Mouse (Mus musculus) CH12.LX (cell line): Measurements from ENCODE around the gene Ctnnbip1. TPM values are rescaled to one million over a fixed set of nuclear protein-coding genes. Genes with fewer than 3 reads are reported as not detected.

Experiments used
- DNase-seq: peaks from one replicate; pipeline ENCODE4 v3.0.0-alpha.2; 2013; ENCODE audit errors: extremely low read depth
- H3K27ac ChIP-seq: 2 replicates; pipeline ENCODE4 v1.5.1; 2012; ENCODE audit warnings: low read depth, mild to moderate bottlenecking, control low read depth, moderate library complexity; ENCODE audit not compliant: insufficient read depth
- H3K27me3 ChIP-seq: replicated peaks from 2 replicates; pipeline ENCODE3; 2012; ENCODE audit warnings: inconsistent platforms
- H3K36me3 ChIP-seq, 2 experiments: replicated peaks in 1 of 2; 2 replicates each; pipeline versions ENCODE3 to v1.6.1; 2012; ENCODE audit warnings: inconsistent platforms in 1 of 2, low read length in 1 of 2, mild to moderate bottlenecking in 1 of 2, mixed read lengths in 1 of 2, moderate library complexity in 1 of 2; ENCODE audit not compliant: control insufficient read depth in 1 of 2, insufficient read depth in 1 of 2
- H3K4me1 ChIP-seq, 2 experiments: 2 replicates each; pipeline ENCODE4 v1.6.1; 2012; ENCODE audit warnings: inconsistent platforms in 1 of 2, moderate library complexity in 1 of 2; ENCODE audit not compliant: insufficient read depth in 2 of 2, control insufficient read depth in 1 of 2
- H3K4me2 ChIP-seq: 2 replicates; pipeline ENCODE4 v1.6.1; 2012; ENCODE audit warnings: low read depth, mild to moderate bottlenecking, control low read depth; ENCODE audit not compliant: poor library complexity, insufficient read depth, severe bottlenecking
- H3K4me3 ChIP-seq, 3 experiments: fragments of 150-350 bp in 1 of 3; sonication (generic) in 1 of 3; replicated peaks in 1 of 3; 2 replicates each; pipeline versions ENCODE3 to v1.5.1; 2011 to 2012; ENCODE audit warnings: low read depth in 2 of 3, low read length in 2 of 3, mild to moderate bottlenecking in 2 of 3, moderate library complexity in 2 of 3, control low read depth in 1 of 3, improper control_type of control experiment in 1 of 3, inconsistent platforms in 1 of 3, mixed read lengths in 1 of 3; ENCODE audit not compliant: poor library complexity in 1 of 3
- H3K79me2 ChIP-seq: replicated peaks from 2 replicates; pipeline ENCODE4 v1.6.1; 2012; ENCODE audit warnings: mild to moderate bottlenecking, moderate library complexity; ENCODE audit not compliant: control insufficient read depth, poor library complexity, insufficient read depth, severe bottlenecking; ENCODE audit errors: extremely low read depth
- H3K9ac ChIP-seq: 2 replicates; pipeline ENCODE4 v1.6.1; 2012; ENCODE audit warnings: low read depth, mild to moderate bottlenecking, control low read depth, moderate library complexity; ENCODE audit not compliant: insufficient read depth
- H3K9me3 ChIP-seq: replicated peaks from 2 replicates; pipeline ENCODE3; 2012; ENCODE audit warnings: low read length, inconsistent platforms, mixed read lengths
- CTCF ChIP-seq, 2 experiments: IDR thresholded peaks in 1 of 2; conservative IDR thresholded peaks in 1 of 2; 2 replicates each; pipeline ENCODE4 v1.5.1; 2011 to 2012; ENCODE audit warnings: low read depth in 2 of 2, low read length in 2 of 2, improper control_type of control experiment in 1 of 2, inconsistent platforms in 1 of 2, mild to moderate bottlenecking in 1 of 2, moderate library complexity in 1 of 2
- E2F4 ChIP-seq: IDR thresholded peaks from 2 replicates; pipeline ENCODE4 v1.6.1; 2011; ENCODE audit warnings: low read depth, low read length, improper control_type of control experiment; ENCODE audit not compliant: insufficient replicate concordance
- HCFC1 ChIP-seq: IDR thresholded peaks from 2 replicates; pipeline ENCODE4 v1.6.1; 2012; ENCODE audit warnings: low read depth, mild to moderate bottlenecking, inconsistent platforms, low read length, improper control_type of control experiment
- JUND ChIP-seq: conservative IDR thresholded peaks from 2 replicates; pipeline ENCODE4 v1.6.1; 2011; ENCODE audit warnings: low read depth, low read length, improper control_type of control experiment
- KAT2A ChIP-seq: IDR thresholded peaks from 2 replicates; pipeline ENCODE4 v1.6.1; 2012; ENCODE audit warnings: low read length, improper control_type of control experiment, inconsistent platforms; ENCODE audit not compliant: insufficient replicate concordance
- MAFK ChIP-seq: IDR thresholded peaks from 2 replicates; pipeline ENCODE4 v1.6.1; 2011; ENCODE audit warnings: low read length, improper control_type of control experiment; ENCODE audit not compliant: insufficient replicate concordance
- MAX ChIP-seq: IDR thresholded peaks from 2 replicates; pipeline ENCODE4 v1.6.1; 2011; ENCODE audit warnings: low read length, improper control_type of control experiment
- MXI1 ChIP-seq: IDR thresholded peaks from 2 replicates; pipeline ENCODE4 v1.6.1; 2011; ENCODE audit warnings: mild to moderate bottlenecking, low read depth, low read length, improper control_type of control experiment
- NELFE ChIP-seq: IDR thresholded peaks from 2 replicates; pipeline ENCODE4 v1.6.1; 2011; ENCODE audit warnings: low read depth, low read length, improper control_type of control experiment
- PAX5 ChIP-seq: IDR thresholded peaks from 2 replicates; pipeline ENCODE4 v1.6.1; 2012; ENCODE audit warnings: low read length, inconsistent platforms, mixed read lengths
- POLR2A ChIP-seq: IDR thresholded peaks from 2 replicates; pipeline ENCODE4 v1.6.1; 2011; ENCODE audit warnings: low read depth, mild to moderate bottlenecking, improper control_type of control experiment, low read length
- SIN3A ChIP-seq: IDR thresholded peaks from 2 replicates; pipeline ENCODE4 v1.6.1; 2012; ENCODE audit warnings: low read length, improper control_type of control experiment, inconsistent platforms
- TBP ChIP-seq: conservative IDR thresholded peaks from 2 replicates; pipeline ENCODE4 v1.6.1; 2011; ENCODE audit warnings: low read depth, low read length, improper control_type of control experiment
- USF1 ChIP-seq: IDR thresholded peaks from 2 replicates; pipeline ENCODE4 v1.6.1; 2014; ENCODE audit warnings: low read depth, mild to moderate bottlenecking, inconsistent platforms, low read length, improper control_type of control experiment
- USF2 ChIP-seq: conservative IDR thresholded peaks from 2 replicates; pipeline ENCODE4 v1.6.1; 2011; ENCODE audit warnings: low read depth, low read length, improper control_type of control experiment
- ZC3H11A ChIP-seq: IDR thresholded peaks from 2 replicates; pipeline ENCODE4 v1.6.1; 2012; ENCODE audit warnings: low read depth, mild to moderate bottlenecking, inconsistent platforms, low read length, improper control_type of control experiment
- ZKSCAN1 ChIP-seq: IDR thresholded peaks from 2 replicates; pipeline ENCODE4 v1.6.1; 2012; ENCODE audit warnings: low read depth, inconsistent platforms, low read length, improper control_type of control experiment, borderline replicate concordance
- ZMIZ1 ChIP-seq: IDR thresholded peaks from 2 replicates; pipeline ENCODE4 v1.6.1; 2012; ENCODE audit warnings: low read depth, mild to moderate bottlenecking, inconsistent platforms, low read length, improper control_type of control experiment
- dilution Hi-C: fragments of 300-500 bp; cut with MboI; formaldehyde crosslinking; loops from 2 replicates; pipeline ENCODE4 v1.14.3; 2020; ENCODE audit warnings: low sequenced_read_pairs; ENCODE audit not compliant: extremely low pct_unique_long_range_greater_than_20kb, extremely low pct_ligation_motif_present
- in situ Hi-C: fragments of 300-500 bp; cut with MboI; formaldehyde crosslinking; loops from 3 replicates; pipeline ENCODE4 v1.14.3; 2019; ENCODE audit warnings: low sequenced_read_pairs, low pct_ligation_motif_present, low pct_unique_long_range_greater_than_20kb, mixed read lengths
- polyA plus RNA-seq: library from polyadenylated mRNA; unstranded; fragments of >175 nt; gene quantifications from 2 replicates; pipeline ENCODE4 v1.2.1, GENCODE M21; 2012; ENCODE audit warnings: low read depth; ENCODE audit not compliant: insufficient read length
- total RNA-seq, 2 experiments: library from RNA; depleted of rRNA; stranded (reverse); fragments of 300-350 nt in 1 of 2; fragments of >200 nt in 1 of 2; gene quantifications; 2 replicates each; pipeline ENCODE4 v1.2.3; 2012 to 2014

Gene Ctnnbip1
- total and polyA plus RNA-seq, 3 experiments, result 4.5 to 5.9 (median 5.7) TPM

GRCm38 (mm10) chr4:149521258-149521657, 3.2 kb downstream of the Ctnnbip1 start:
- Histone ChIP-seq H3K79me2 (no peaks in the 10 kb centered on the region), H3K4me3 (no peak overlapping the region), H3K4me1 (peaks cover 6 to 12% of the 10 kb centered on the region in 2 experiments; a peak in 3 of 4 replicates), H3K9me3 (peaks cover 2% of the 10 kb centered on the region), H3K27ac (no peak overlapping the region), H3K36me3 (no peaks in the 10 kb centered on the region), H3K4me2 (no peak overlapping the region)
- dilution Hi-C loops, result no loop called here
- no peak for DNase-seq
- in situ Hi-C loops, result no loop called here
- TF ChIP-seq TBP, result no peak
- TF ChIP-seq MXI1, result no peak
- TF ChIP-seq USF1, result no peak
- no peak for TF ChIP-seq HCFC1
- TF ChIP-seq JUND, result no peak
- no peak for TF ChIP-seq ZMIZ1
- TF ChIP-seq E2F4, result no peak
- no peak for TF ChIP-seq SIN3A
- no peak for TF ChIP-seq POLR2A
- no peak for TF ChIP-seq ZKSCAN1
- TF ChIP-seq KAT2A, result no peak
- no peak for TF ChIP-seq USF2
- TF ChIP-seq MAX, result no peak
- no peak for TF ChIP-seq PAX5
- TF ChIP-seq ZC3H11A, result no peak
- TF ChIP-seq NELFE, result no peak
- TF ChIP-seq CTCF (conservative IDR thresholded peaks at IDR 0.05 in 1 of 2, IDR thresholded peaks at IDR 0.05 in 1 of 2; ENCODE audit: low read depth in 2 of 2, low read length in 2 of 2), result no peak
- no peak for TF ChIP-seq MAFK
- TF ChIP-seq, all 38 proteins: peak for 0
- Histone ChIP-seq H3K9ac (no peak overlapping the region), H3K27me3 (peaks cover 28% of the 10 kb centered on the region)

- Histone ChIP-seq H3K79me2 (no peaks in the 10 kb centered on the region), H3K9ac (no peak overlapping the region), H3K9me3 (no peaks in the 10 kb centered on the region), H3K27ac (no peak overlapping the region), H3K4me2 (no peak overlapping the region), H3K27me3 (peaks cover 21% of the 10 kb centered on the region), H3K4me3 (no peak overlapping the region), H3K4me1 (peaks cover 5 to 8% of the 10 kb centered on the region in 2 experiments), H3K36me3 (no peaks in the 10 kb centered on the region)
- DNase-seq, result no peak
- TF ChIP-seq USF1 (no peak), MAX (no peak)
- dilution Hi-C loops, result no loop called here
- in situ Hi-C loops, result no loop called here
Observed at GRCm38 (mm10) chr4:149523961-149524360, 5.9 kb downstream of the Ctnnbip1 start.
